Mouse (Mus musculus): ENCODE measurements around the gene Wbp11.

GRCm38 (mm10) chr6:136793831-136794525, 34.1 kb downstream of the Wbp11 start:
- TF ChIP-seq CTCF (IDR thresholded peaks at IDR 0.05; ENCODE audit: borderline replicate concordance, control insufficient read depth, extremely low read depth, insufficient read depth, low read length, poor library complexity) (no peak), POLR2A (IDR thresholded peaks at IDR 0.05; ENCODE audit: control insufficient read depth, extremely low read depth, insufficient read depth, low read length, poor library complexity) (no peak)
